Mouse (Mus musculus): Measurements from ENCODE around the gene Itgad. TPM values are rescaled to one million over a fixed set of nuclear protein-coding genes. Genes with fewer than 3 reads are reported as not detected.

Gene Itgad
- polyA plus RNA-seq (2012; rRNA removed), result 0.09 TPM in 1 of 2 replicates, not detected in the other

GRCm38 (mm10) chr7:128154076-128154475 is at the start of gene Itgad:
Itgad (plus strand) TSS chr7:128154376.
- no peak for DNase-seq (ENCODE audit: low read depth)
- TF ChIP-seq POLR2A (IDR thresholded peaks at IDR 0.05; ENCODE audit: borderline replicate concordance, extremely low read depth, insufficient read depth, insufficient read length, poor library complexity, severe bottlenecking) (no peak), CTCF (IDR thresholded peaks at IDR 0.05; ENCODE audit: borderline replicate concordance, extremely low read depth, insufficient read depth, insufficient read length) (no peak)

GRCm38 (mm10) chr7:128105246-128105645 is 48.9 kb upstream of the Itgad start:
- TF ChIP-seq POLR2A (IDR thresholded peaks at IDR 0.05; ENCODE audit: borderline replicate concordance, extremely low read depth, insufficient read depth, insufficient read length, poor library complexity, severe bottlenecking) (no peak), CTCF (IDR thresholded peaks at IDR 0.05; ENCODE audit: borderline replicate concordance, extremely low read depth, insufficient read depth, insufficient read length) (no peak)
- peak; percentile 39 for DNase-seq (ENCODE audit: low read depth)

GRCm38 (mm10) chr7:128107462-128107861 is 46.7 kb upstream of the Itgad start:
- TF ChIP-seq CTCF (IDR thresholded peaks at IDR 0.05; ENCODE audit: borderline replicate concordance, extremely low read depth, insufficient read depth, insufficient read length) (no peak), POLR2A (IDR thresholded peaks at IDR 0.05; ENCODE audit: borderline replicate concordance, extremely low read depth, insufficient read depth, insufficient read length, poor library complexity, severe bottlenecking) (no peak)
- DNase-seq (ENCODE audit: low read depth), result no peak

GRCm38 (mm10) chr7:128110314-128110713 is 43.9 kb upstream of the Itgad start:
- TF ChIP-seq POLR2A (IDR thresholded peaks at IDR 0.05; ENCODE audit: borderline replicate concordance, extremely low read depth, insufficient read depth, insufficient read length, poor library complexity, severe bottlenecking), result no peak
- DNase-seq (ENCODE audit: low read depth), result no peak

- DNase-seq (ENCODE audit: low read depth), result no peak
Measured at GRCm38 (mm10) chr7:128112131-128112530, 42.0 kb upstream of the Itgad start.

GRCm38 (mm10) chr7:128114371-128115105 is 39.6 kb upstream of the Itgad start:
- TF ChIP-seq POLR2A (IDR thresholded peaks at IDR 0.05; ENCODE audit: borderline replicate concordance, extremely low read depth, insufficient read depth, insufficient read length, poor library complexity, severe bottlenecking), result no peak
- no peak for TF ChIP-seq CTCF (IDR thresholded peaks at IDR 0.05; ENCODE audit: borderline replicate concordance, extremely low read depth, insufficient read depth, insufficient read length)
- DNase-seq (ENCODE audit: low read depth), result no peak

More at GRCm38 (mm10) chr7:128112131-128112530, 42.0 kb upstream of the Itgad start:
- TF ChIP-seq POLR2A (IDR thresholded peaks at IDR 0.05; ENCODE audit: borderline replicate concordance, extremely low read depth, insufficient read depth, insufficient read length, poor library complexity, severe bottlenecking), result no peak
- TF ChIP-seq CTCF (IDR thresholded peaks at IDR 0.05; ENCODE audit: borderline replicate concordance, extremely low read depth, insufficient read depth, insufficient read length), result no peak

GRCm38 (mm10) chr7:128115211-128115958 is 38.8 kb upstream of the Itgad start:
- no peak for DNase-seq (ENCODE audit: low read depth)
- TF ChIP-seq POLR2A (IDR thresholded peaks at IDR 0.05; ENCODE audit: borderline replicate concordance, extremely low read depth, insufficient read depth, insufficient read length, poor library complexity, severe bottlenecking) (no peak), CTCF (IDR thresholded peaks at IDR 0.05; ENCODE audit: borderline replicate concordance, extremely low read depth, insufficient read depth, insufficient read length) (no peak)

GRCm38 (mm10) chr7:128116396-128116795 is 37.8 kb upstream of the Itgad start:
- no peak for DNase-seq (ENCODE audit: low read depth)
- TF ChIP-seq CTCF (IDR thresholded peaks at IDR 0.05; ENCODE audit: borderline replicate concordance, extremely low read depth, insufficient read depth, insufficient read length) (no peak), POLR2A (IDR thresholded peaks at IDR 0.05; ENCODE audit: borderline replicate concordance, extremely low read depth, insufficient read depth, insufficient read length, poor library complexity, severe bottlenecking) (no peak)

GRCm38 (mm10) chr7:128119726-128120490 is 34.3 kb upstream of the Itgad start:
- TF ChIP-seq CTCF (IDR thresholded peaks at IDR 0.05; ENCODE audit: borderline replicate concordance, extremely low read depth, insufficient read depth, insufficient read length) (no peak), POLR2A (IDR thresholded peaks at IDR 0.05; ENCODE audit: borderline replicate concordance, extremely low read depth, insufficient read depth, insufficient read length, poor library complexity, severe bottlenecking) (no peak)
- no peak for DNase-seq (ENCODE audit: low read depth)

- no peak for DNase-seq (ENCODE audit: low read depth)
Measured at GRCm38 (mm10) chr7:128128741-128129720, 25.1 kb upstream of the Itgad start, which contains the start of gene Itgax. Itgax (plus strand) TSS chr7:128129547.

More at GRCm38 (mm10) chr7:128128741-128129720, 25.1 kb upstream of the Itgad start, which contains the start of gene Itgax:
- no peak for TF ChIP-seq POLR2A (IDR thresholded peaks at IDR 0.05; ENCODE audit: borderline replicate concordance, extremely low read depth, insufficient read depth, insufficient read length, poor library complexity, severe bottlenecking)
- no peak for TF ChIP-seq CTCF (IDR thresholded peaks at IDR 0.05; ENCODE audit: borderline replicate concordance, extremely low read depth, insufficient read depth, insufficient read length)

All from brain, embryonic 14.5 days (tissue).